Mouse (Mus musculus) induced T-regulatory cell, adult 2 months (primary cell): ENCODE measurements at regions not wholly inside any gene's neighbourhood (a gene's known extent, or its start where the extent isn't known, plus 50 kb on each side); places are given as distances from the start of the nearest gene placed in this dataset.

Experiments used
- DNase-seq: peaks from one replicate; pipeline ENCODE4 v3.0.0-alpha.2; 2012; ENCODE audit warnings: low read depth

DNA sequence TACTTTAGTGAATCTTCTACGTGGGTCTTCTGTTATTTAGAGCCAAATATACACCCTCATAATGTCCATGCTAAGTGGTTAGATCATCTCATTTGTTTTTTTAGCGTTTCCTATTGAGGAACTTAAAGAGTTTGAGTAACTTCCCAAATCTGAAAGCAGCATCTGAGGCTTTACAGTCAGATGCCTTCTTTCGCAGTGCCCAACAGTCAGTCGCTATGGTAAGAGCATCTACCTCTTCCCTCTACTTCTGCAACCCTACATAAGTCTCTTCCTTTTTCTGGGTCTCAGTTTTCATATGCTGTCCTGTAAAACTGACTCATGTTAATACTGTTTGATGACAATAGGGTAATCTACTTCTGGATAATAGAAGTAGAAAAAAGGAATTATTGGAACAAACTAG is 146.8 kb downstream of the Ktn1 start:
- DNase-seq = no peak

DNA sequence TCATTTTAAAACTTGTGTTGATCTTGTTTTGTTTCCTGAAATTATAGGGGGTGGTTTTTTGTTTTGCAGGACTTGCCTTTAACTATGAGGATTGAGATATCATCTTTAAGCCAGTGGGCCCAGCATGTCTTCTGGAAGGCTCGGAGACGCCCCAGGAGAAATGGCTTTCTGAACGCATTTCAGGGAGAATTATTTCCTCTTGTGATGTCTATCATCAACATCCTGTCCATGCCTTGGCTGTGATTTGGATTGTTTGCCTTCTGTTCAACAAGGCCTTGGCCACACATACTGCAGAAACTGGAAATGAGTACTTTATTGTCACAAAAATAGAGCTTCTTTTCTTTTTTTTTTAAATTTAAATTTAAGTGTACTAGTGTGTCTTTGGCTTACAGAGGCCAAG is 150.0 kb downstream of the Ktn1 start:
- DNase-seq = no peak

DNA sequence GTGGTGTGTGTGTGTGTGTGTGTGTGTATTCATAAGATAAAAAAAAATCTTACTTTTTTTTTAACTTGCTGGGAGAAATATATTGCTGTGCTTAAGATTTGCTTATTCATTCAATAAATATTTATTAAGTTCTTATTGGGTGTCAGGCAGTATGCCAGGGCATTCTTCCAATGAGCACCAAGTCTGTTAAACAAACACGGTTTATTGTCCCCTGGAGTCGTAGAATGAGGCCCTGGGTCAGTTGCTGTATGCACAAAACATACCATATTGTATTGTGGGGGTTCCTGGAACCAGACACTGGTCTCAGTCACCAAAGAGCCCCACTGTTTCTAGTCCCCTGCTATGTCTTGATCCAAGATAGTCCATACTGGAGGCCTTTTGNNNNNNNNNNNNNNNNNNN is 151.3 kb downstream of the Ktn1 start:
- DNase-seq = no peak

- no peak for DNase-seq
These were observed 157.0 kb downstream of the Ktn1 start for GRCm38 (mm10) chr14:47805202-47805601.

DNA sequence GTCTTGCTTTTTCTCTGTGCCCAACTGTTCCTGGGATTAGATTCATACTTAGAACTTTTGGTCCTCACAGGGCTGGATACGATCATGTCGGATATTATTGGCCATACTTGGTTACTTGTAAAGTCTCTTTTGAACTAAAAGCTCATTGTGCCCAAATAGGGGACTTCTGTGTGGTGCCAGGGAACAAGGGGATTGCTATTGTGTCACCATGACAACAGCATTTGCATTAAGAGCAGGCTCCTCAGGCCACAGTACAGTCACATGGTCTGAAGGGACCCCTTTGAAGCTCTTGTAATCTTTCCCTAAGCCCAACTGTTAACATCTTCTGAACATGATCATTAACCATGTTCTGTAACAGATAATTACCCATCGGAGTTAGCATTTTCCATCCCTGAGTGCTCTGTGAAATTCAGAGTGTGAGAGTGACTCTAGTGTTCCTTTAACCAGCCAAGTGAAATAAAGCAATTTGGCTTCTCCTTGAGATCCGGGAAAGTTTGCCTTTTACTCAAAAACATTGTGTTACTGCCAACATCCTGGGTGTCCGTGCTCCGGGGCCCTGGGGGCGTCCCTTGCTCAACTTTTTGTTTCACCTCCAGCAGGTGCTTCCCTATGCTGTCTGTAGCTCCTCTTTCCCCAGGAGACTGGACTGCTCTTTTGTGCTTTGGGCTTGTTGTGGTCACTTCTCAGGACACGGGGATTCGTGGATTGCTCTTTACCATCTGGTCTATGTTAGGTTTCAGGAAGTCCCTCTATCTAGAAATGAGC is 157.7 kb downstream of the Ktn1 start:
- no peak for DNase-seq

DNA sequence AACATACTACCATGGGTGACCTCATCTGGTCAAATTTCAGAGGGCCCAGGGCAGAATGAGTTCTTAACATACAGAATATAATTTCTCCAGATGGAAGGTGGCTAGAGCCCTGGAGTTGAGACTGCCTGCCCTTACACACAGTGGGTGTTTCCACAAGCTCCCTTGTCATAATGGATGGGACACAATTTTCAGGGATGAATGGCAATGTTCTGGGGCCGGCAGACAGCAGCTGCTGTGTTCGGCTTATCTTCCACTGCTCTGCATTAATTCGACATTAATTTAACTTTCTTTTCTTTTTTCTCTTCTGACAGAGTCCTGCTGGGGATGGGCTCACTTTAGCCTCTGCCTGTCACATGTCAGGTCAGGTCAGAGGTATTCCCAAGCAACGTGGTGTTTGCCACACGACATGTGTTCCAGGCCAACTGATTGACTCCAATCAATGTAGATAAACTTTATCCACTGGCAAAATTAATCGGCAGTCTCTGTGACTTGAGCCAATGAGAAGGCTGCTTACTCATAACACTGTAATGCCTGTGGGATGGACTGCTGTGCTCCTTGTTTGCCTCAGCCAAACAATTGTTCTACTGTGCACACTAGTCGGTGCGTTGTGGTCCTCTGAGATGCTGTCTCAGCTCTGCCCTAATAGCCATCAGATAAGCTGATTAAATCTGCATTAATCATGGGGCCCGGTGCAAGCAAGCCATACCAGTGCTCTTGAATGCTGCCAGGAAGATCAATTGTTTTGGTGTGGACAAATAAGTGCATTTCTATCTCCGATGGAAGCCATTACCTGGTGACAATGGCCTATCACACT is 160.1 kb downstream of the Ktn1 start:
- no peak for DNase-seq

DNA sequence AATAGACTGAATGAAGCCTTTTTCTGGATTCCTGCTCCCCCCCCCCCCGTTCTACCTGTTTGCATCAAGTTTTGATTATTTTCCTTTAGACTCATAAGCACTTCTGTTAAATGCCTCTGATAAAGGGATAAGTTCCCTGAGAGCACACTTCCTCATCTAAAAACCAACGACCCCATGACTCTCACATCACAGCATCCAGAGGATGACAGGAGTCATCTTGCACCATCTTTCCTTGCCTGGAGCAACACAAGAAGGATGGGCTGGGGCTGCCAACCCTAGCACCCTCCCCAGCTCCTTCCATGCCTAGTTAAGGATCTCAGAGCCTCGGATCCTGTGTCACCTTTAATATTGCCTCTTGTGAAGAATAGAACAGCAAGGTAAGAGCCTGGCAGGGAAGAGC is 170.0 kb downstream of the Ktn1 start:
- DNase-seq = no peak

DNA sequence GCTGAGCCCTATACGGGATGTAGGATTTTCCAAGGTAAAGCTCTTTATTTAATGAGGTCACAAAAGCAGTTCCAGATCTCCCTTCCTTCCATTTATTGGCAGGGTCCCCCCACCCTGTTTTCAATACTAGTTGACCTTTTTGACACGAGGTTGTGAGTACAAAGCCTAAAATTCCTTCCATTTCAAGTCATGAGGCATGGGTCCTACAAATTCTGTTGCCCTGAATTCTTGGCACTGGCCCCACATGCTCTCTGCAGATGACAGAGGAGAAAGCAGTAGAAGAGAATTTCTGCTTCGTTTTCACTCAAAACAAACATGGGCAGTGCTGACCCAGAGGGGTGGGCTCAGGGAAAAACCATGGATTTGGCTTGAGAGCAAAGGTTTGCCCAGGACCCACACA is 170.4 kb downstream of the Ktn1 start:
- DNase-seq = no peak

DNA sequence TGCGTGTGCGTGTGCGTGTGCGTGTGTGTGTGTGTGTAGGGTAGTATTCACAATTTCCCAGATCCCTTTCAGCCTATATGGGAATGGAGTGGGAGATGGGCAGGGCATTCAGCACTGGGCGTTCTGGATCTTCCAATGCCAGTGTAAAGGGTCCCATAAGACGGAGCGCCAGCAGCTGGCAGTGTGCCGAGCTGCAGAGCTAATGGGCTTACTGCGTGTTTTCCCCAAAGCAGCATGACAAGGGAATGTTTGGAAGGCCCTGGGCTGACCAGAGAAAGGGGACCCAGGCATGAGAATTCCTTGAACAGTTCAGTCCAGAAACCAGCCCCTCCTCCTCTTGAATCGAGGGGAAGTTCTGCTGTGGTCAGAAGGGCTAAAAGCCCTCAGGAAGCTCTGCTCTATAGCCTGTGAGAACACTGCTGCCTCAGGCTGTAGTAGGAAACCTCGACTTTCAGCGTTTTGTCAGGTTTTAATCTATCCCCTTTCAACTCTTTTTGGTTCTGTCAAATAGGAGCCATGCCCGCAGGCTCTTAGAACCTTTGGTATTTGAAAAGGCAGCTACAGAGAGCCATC is 172.4 kb downstream of the Ktn1 start:
- DNase-seq = no peak

GRCm38 (mm10) chr14:47823182-47823581 is 174.9 kb downstream of the Ktn1 start:
- DNase-seq = no peak

GRCm38 (mm10) chr14:47823696-47824095 is 175.4 kb downstream of the Ktn1 start:
- no peak for DNase-seq

DNA sequence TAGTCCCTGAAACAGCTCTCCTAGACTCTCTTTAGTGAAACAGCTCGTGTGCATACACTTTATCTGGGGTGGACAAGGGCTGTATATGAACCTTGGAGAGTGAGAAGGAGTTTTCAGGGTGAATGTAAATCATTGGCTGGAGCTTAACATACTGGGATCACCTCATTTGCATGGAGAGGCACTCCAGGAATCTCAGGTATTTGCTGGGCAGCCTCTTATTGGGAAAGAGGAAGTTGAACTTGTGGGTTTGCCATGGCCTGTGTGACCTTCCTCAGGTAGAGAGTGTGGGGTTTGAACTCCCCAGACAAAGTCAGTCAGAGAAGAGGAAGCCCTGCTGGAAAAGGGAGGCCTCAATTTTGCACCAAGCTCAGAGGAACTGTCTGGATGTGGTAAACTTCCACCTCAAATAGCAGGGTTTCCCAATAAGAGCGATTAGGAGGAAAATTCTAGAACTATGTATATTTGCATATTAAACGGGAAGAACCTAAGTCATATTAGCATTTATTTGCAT is 177.3 kb downstream of the Ktn1 start:
- DNase-seq = no peak

- no peak for DNase-seq
These were observed 178.3 kb downstream of the Ktn1 start for GRCm38 (mm10) chr14:47826545-47826944.

- DNase-seq = no peak
These were observed 179.4 kb downstream of the Ktn1 start for GRCm38 (mm10) chr14:47827623-47828022.

- DNase-seq = no peak
These were observed 185.4 kb downstream of the Ktn1 start for GRCm38 (mm10) chr14:47833696-47834095.

GRCm38 (mm10) chr14:47835408-47835807 is 187.2 kb downstream of the Ktn1 start:
- no peak for DNase-seq

DNA sequence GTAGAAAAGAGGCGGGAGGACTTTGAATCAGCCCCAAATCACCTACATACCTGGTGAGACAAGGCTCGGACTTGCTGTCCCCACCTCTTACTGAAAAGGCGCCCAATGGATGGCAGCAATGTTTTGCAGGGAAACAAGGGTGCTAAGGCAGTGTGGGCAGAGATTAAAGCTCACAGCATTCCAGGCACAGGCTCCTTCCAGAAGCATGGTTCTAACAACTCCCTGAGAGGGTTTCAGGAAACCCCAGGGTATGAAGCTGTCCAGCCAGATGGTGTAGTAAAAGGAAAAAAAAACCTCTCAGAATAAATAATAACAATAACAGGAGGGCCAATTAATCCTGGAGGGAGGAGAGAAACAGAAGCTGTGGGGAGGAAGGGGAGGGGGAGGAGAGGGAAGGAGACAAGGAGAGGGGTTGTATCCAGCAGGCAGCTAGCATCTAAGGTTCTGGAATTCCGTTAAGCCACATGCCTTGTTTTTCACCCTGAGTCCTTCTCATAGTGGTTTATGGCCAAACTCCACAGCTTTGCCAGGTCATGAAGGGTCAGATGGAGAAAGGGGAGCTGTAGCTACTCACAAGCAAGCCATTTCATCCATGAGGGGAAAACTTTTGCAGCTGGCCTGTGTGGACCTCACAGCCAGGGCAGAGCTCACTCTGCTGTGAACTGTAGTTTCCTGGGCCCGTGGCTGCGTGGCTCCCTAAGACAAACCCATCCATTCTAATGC is 191.4 kb downstream of the Ktn1 start:
- DNase-seq = no peak

DNA sequence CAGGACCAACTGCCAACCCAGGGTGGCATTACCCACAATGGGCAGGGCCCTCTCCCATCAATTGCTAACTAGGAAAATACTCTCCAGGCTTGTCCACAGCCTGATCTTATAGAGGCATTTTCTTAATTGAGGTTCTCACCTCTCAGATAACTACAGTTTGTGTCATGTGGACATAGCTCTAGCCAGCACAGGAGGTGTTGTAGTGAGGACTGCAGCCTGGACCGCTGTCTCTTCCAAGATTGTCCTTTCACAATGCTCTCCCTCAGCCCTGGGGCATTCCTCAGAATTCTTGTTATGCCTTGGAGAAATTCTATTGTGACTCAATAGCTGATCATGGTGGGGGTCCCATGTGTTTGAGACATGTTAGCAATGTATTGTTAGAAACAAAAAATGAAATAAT is 196.1 kb downstream of the Ktn1 start:
- DNase-seq = no peak

GRCm38 (mm10) chr14:47848861-47849260 is 200.6 kb downstream of the Ktn1 start:
- no peak for DNase-seq

- DNase-seq = no peak
These were observed 208.1 kb downstream of the Ktn1 start for GRCm38 (mm10) chr14:47856280-47856765.

GRCm38 (mm10) chr14:47857271-47857670 is 209.0 kb downstream of the Ktn1 start:
- DNase-seq = no peak
